Mouse (Mus musculus): Measurements from ENCODE around the gene Foxj1.
A peak's percentile ranks its signal among the peaks of the same experiment; 100 is the strongest.

- TF ChIP-seq CTCF (IDR thresholded peaks at IDR 0.05; ENCODE audit: low read depth) (peak; percentile 86), EP300 (IDR thresholded peaks at IDR 0.05; ENCODE audit: low read depth) (no peak)
Measured at GRCm38 (mm10) chr11:116294319-116294718, 40.9 kb downstream of the Foxj1 start.
